Mouse (Mus musculus) adrenal gland, adult (tissue): ENCODE data around the gene Edaradd.
"Not testable (repeated sequence)": the region's sequence is repeated elsewhere in the genome, so short reads cannot be mapped to it uniquely, and the experiment has no call there.

Source experiments
- DNase-seq, 2 experiments: peaks; one replicate each; pipeline ENCODE4 v3.0.0; 2022 to 2023; ENCODE audit warnings: low spot score in 1 of 2; ENCODE audit not compliant: inconsistent age in 2 of 2

Gene Edaradd

GRCm38 (mm10) chr13:12519371-12519770, 867 bp downstream of the Edaradd start:
- DNase-seq: no peak

GRCm38 (mm10) chr13:12511189-12511965, 8.9 kb downstream of the Edaradd start:
- no peak for DNase-seq

- no peak for DNase-seq
Measured at GRCm38 (mm10) chr13:12510032-12510431, 10.2 kb downstream of the Edaradd start.

- DNase-seq: no peak
Measured at GRCm38 (mm10) chr13:12507426-12507825, 12.8 kb downstream of the Edaradd start.

GRCm38 (mm10) chr13:12505359-12505758, 14.9 kb downstream of the Edaradd start:
- DNase-seq: no peak

GRCm38 (mm10) chr13:12503238-12503751, 16.9 kb downstream of the Edaradd start:
- DNase-seq: no peak

GRCm38 (mm10) chr13:12502665-12503237, 17.5 kb downstream of the Edaradd start:
- DNase-seq: no peak

GRCm38 (mm10) chr13:12499107-12499506, 21.1 kb downstream of the Edaradd start:
- DNase-seq: no peak

GRCm38 (mm10) chr13:12497809-12498208, 22.4 kb downstream of the Edaradd start:
- no peak for DNase-seq

- no peak for DNase-seq
Measured at GRCm38 (mm10) chr13:12494750-12495149, 25.5 kb downstream of the Edaradd start.

- DNase-seq: no peak
Measured at GRCm38 (mm10) chr13:12492515-12492914, 27.7 kb downstream of the Edaradd start.

- no peak for DNase-seq
Measured at GRCm38 (mm10) chr13:12485640-12486039, 34.6 kb downstream of the Edaradd start.

- no peak for DNase-seq
Measured at GRCm38 (mm10) chr13:12485197-12485596, 35.0 kb downstream of the Edaradd start.

GRCm38 (mm10) chr13:12479802-12480201, 40.4 kb downstream of the Edaradd start:
- DNase-seq: no peak

- DNase-seq: no peak
Measured at GRCm38 (mm10) chr13:12478301-12478700, 41.9 kb downstream of the Edaradd start.

GRCm38 (mm10) chr13:12476886-12477285, 43.4 kb downstream of the Edaradd start:
- no peak for DNase-seq

GRCm38 (mm10) chr13:12475239-12475638, 45.0 kb downstream of the Edaradd start:
- DNase-seq: no peak

- peak; percentile 60 to 91 for DNase-seq
Measured at GRCm38 (mm10) chr13:12473724-12474378, 46.4 kb downstream of the Edaradd start.

GRCm38 (mm10) chr13:12468488-12468887, 51.8 kb downstream of the Edaradd start:
- DNase-seq: no peak

GRCm38 (mm10) chr13:12464844-12465243, 55.4 kb downstream of the Edaradd start, which contains the start of gene Lgals8:
Gene Lgals8 (minus strand): TSS chr13:12464944.
- DNase-seq: no peak

- DNase-seq: not testable (repeated sequence)
Measured at GRCm38 (mm10) chr13:12464159-12464558, 56.1 kb downstream of the Edaradd start.

- no peak for DNase-seq
Measured at GRCm38 (mm10) chr13:12462623-12463022, 57.6 kb downstream of the Edaradd start.
